Mouse (Mus musculus): ENCODE measurements around the gene Tshb.

- TF ChIP-seq CTCF (IDR thresholded peaks at IDR 0.05; ENCODE audit: insufficient read depth, low read length) (no peak), POLR2A (IDR thresholded peaks at IDR 0.05; ENCODE audit: borderline replicate concordance, extremely low read depth, low read depth, low read length) (no peak)
Measured at GRCm38 (mm10) chr3:102737106-102737505, 45.4 kb downstream of the Tshb start.
